Mouse (Mus musculus): ENCODE measurements around the gene Oog3.

Oog3 gene

GRCm38 (mm10) chr4:144162563-144162962, at the start of gene Oog3:
Gene Oog3, minus strand, starts transcription at chr4:144162663.
- no peak for DNase-seq (ENCODE audit: low spot score)

GRCm38 (mm10) chr4:144190419-144190818, 28.0 kb upstream of the Oog3 start, which contains the start of gene Oog2:
Gene Oog2, plus strand, starts transcription at chr4:144190719.
- no peak for DNase-seq (ENCODE audit: low spot score)

Measured in c-Kit-positive CD71-positive TER-119-positive erythroid progenitor cells, embryonic 14.5 days (primary cell).